Mouse (Mus musculus): ENCODE measurements at regions not wholly inside any gene's neighbourhood (a gene's known extent, or its start where the extent isn't known, plus 50 kb on each side); places are given as distances from the start of the nearest gene placed in this dataset.

DNA sequence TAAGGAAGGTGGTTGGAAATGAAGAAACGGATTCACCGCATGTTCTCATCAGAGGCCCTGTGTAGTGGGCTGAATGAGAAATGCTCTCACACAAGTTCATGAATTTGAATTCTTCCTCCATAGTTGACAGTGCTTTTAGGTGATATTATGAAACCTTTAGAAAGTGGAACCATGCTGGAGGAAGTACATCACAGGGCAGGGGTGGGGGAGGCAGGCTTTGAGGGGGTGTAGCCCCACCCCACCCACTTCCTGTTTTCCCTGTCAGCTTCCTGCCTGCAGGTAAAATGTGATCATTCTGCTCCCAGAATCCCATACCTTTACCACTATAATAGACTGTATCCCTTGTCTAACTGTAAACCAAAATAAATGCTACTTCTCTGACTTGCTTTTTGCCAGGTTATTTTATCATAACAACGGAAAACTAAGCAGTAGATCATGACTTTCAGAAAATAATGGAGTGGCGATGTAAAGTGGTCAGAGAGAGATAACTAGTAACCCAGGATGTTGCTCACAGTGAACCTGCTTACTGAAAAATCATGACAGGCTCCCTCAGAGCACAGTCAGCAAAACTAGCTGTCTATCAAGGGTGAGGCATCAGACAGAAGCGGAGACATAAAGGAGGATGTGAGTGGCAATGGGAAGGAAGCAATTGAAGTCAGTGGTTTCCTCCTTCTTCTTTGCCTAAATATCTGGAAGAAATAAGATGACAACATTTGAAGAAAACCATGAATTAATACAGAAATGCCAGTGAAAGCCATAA, 230.2 kb downstream of the Rnf144a start:
- Histone ChIP-seq H3K4me3 (no peak overlapping the region), H3K9me3 (replicated peaks) (no peaks in the 10 kb centered on the region), H3K36me3 (no peaks in the 10 kb centered on the region), H3K9ac (no peak overlapping the region), H3K4me2 (no peak overlapping the region), H3K4me1 (replicated peaks) (no peaks in the 10 kb centered on the region), H3K27ac (no peak overlapping the region), H3K27me3 (no peaks in the 10 kb centered on the region)
- WGBS, result 82% methylated on average over 5 of the region's 5 CpGs
- ATAC-seq (replicated peaks; ENCODE audit: insufficient number of reproducible peaks, insufficient read depth, low FRiP score, low read depth), result no peak

DNA sequence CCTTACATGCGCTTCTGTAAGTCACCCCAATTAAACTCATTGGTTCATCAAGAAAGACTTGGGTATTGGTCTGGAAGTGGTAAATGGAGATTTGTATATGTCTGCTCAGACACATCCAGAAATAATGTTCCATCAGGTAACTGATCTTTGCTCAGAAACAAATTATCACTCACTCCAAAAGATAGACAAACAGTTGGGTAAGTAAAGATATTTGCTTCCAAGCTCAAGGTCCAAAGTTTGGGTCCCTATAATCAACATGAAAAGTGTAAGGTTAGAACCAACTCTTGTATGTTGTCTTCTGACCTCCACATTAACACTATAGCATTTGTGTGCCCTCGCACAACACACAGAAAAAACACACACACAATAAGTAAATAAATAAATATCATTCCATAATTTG, 232.0 kb downstream of the Rnf144a start:
- 88% methylated on average over 2 of the region's 2 CpGs for WGBS
- no peaks in the 10 kb centered on the region for H3K9me3 ChIP-seq (replicated peaks)
- H3K4me3 ChIP-seq, result no peak overlapping the region
- ATAC-seq (replicated peaks; ENCODE audit: insufficient number of reproducible peaks, insufficient read depth, low FRiP score, low read depth), result no peak
- H3K27ac ChIP-seq, result no peak overlapping the region
- H3K27me3 ChIP-seq, result peaks cover 2% of the 10 kb centered on the region; the same call in 1 of the 2 replicates
- H3K9ac ChIP-seq, result no peak overlapping the region
- no peak overlapping the region for H3K4me2 ChIP-seq
- no peaks in the 10 kb centered on the region for H3K4me1 ChIP-seq (replicated peaks)
- no peaks in the 10 kb centered on the region for H3K36me3 ChIP-seq

DNA sequence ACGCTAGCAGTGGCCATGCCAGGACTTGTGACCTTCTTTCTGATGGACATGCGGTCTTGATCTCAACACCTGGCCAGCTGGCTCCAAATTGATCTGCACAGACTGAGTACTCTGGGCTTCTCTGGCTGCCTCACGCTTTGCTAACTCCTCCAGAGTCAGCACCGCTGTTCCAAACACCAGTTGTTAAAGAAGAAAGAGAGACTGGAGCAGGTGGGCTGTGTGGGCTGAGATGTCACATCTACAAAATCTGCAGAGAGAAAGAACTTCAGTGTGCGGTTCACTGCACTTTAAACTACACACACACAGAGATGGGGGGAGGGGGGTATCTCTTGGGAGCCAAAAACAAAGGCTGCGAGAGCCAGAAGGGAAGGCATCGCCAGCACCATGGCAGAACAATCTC, 234.2 kb downstream of the Rnf144a start:
- Histone ChIP-seq H3K4me1 (replicated peaks) (peaks cover 2% of the 10 kb centered on the region; the same call in 1 of the 2 replicates), H3K4me2 (no peak overlapping the region), H3K27ac (no peak overlapping the region), H3K27me3 (peaks cover 4% of the 10 kb centered on the region; the same call in 1 of the 2 replicates), H3K9ac (no peak overlapping the region), H3K4me3 (no peak overlapping the region), H3K36me3 (no peaks in the 10 kb centered on the region), H3K9me3 (replicated peaks) (no peaks in the 10 kb centered on the region)
- WGBS, result 80% methylated on average over 7 of the region's 7 CpGs
- ATAC-seq (replicated peaks; ENCODE audit: insufficient number of reproducible peaks, insufficient read depth, low FRiP score, low read depth), result no peak

DNA sequence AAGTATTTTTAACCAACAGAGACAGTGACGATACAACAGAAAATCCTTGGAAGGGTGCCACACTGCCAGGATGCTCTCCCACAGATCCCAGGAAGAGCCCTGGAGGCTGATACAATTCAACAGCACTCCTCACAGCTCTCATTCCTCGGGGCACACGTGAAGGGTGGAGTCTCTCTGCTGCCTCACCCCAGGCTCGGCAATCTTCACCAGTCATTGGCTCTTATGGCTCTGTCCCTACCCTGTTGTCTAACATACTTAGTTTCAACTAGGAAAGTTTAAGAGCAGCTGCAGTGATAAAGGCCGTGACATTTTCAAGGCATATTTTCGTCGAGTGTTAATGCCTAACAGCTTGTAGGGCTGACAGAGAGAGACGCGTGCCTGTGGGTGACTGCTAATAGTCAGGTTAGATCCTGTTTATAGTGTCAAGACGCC, 238.8 kb downstream of the Rnf144a start:
- 0 out of 2 replicates have a peak overlapping the region, but pooled peaks have one; percentile 2 for H3K4me3 ChIP-seq
- no peaks in the 10 kb centered on the region for H3K9me3 ChIP-seq (replicated peaks)
- H3K9ac ChIP-seq, result no peak overlapping the region
- H3K36me3 ChIP-seq, result no peaks in the 10 kb centered on the region
- peaks cover 2% of the 10 kb centered on the region; the same call in 1 of the 2 replicates for H3K4me1 ChIP-seq (replicated peaks)
- peaks cover 4% of the 10 kb centered on the region; the same call in 1 of the 2 replicates for H3K27me3 ChIP-seq
- peak overlapping the region; percentile 40 for H3K4me2 ChIP-seq
- ATAC-seq (replicated peaks; ENCODE audit: insufficient number of reproducible peaks, insufficient read depth, low FRiP score, low read depth), result peak; percentile 58; the same call in 1 of the 2 replicates
- H3K27ac ChIP-seq, result no peak overlapping the region
- WGBS, result 17% methylated on average over 10 of the region's 10 CpGs

DNA sequence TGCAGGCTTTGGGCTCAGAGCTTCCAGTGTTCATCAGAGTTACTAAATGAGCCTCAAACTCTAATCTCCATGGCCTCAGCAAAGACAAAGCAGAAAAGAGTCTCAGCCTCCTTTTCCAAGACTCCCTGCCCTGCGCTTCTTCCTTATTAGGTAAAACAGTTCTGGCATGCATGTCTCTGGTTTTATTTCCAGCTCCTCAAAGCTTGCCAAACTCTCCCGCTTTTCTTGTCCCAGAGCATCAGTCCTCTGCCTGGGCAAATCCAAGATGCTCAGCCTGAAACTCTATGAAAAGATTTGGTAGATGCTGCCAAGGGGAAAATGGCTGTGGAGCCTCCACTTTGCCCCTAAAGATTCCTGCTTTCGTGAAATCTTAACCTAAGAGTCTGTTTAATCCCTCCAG, 251.6 kb downstream of the Rnf144a start:
- 61% methylated on average over 3 of the region's 3 CpGs for WGBS
- H3K4me2 ChIP-seq, result no peak overlapping the region
- no peak overlapping the region for H3K27ac ChIP-seq
- no peaks in the 10 kb centered on the region for H3K36me3 ChIP-seq
- 0 out of 2 replicates have a peak, but pooled peaks cover 2% of the 10 kb centered on the region for H3K4me1 ChIP-seq (replicated peaks)
- H3K27me3 ChIP-seq, result no peaks in the 10 kb centered on the region
- H3K9ac ChIP-seq, result no peak overlapping the region
- H3K4me3 ChIP-seq, result no peak overlapping the region
- ATAC-seq (replicated peaks; ENCODE audit: insufficient number of reproducible peaks, insufficient read depth, low FRiP score, low read depth), result no peak
- no peaks in the 10 kb centered on the region for H3K9me3 ChIP-seq (replicated peaks)

DNA sequence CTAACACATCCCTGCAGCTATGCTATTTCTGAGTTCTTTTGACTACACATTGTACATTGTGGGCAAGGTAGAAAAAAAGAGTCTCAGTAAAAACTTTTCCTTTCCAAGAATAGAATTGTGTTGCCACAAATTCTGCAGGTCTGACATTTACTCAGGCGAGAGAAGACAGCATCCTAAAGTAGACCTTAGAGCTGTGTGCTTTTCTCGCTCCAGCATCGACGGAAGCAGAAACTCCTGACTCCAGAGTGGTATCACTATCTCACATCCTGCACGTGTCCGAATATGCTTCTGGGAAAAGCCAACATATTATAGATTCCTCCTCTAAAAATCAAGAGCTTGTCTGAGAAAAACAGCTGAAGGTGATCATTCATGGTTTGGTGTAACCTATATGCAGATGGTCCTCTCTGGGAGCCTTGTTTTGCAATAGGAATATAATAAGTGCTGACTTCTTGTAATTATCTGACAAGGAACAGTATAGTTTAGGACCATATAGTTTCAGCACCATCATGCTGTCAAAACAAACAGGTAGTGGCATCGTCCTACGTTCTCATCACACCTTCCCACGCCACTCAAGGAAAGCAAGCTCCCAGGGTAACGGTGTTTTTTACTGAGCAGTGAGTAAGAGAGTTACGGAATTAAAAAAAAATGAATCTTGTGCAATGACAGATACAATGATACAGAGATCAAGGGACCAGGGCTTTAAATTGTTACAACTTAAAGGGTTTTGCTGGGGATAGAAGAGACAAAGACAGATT, 254.0 kb downstream of the Rnf144a start:
- WGBS, result 85% methylated on average over 11 of the region's 11 CpGs
- Histone ChIP-seq H3K9me3 (replicated peaks) (no peaks in the 10 kb centered on the region), H3K4me1 (replicated peaks) (0 out of 2 replicates have a peak, but pooled peaks cover 2% of the 10 kb centered on the region), H3K9ac (no peak overlapping the region), H3K36me3 (no peaks in the 10 kb centered on the region), H3K4me2 (no peak overlapping the region), H3K27ac (no peak overlapping the region), H3K27me3 (no peaks in the 10 kb centered on the region), H3K4me3 (no peak overlapping the region)
- ATAC-seq (replicated peaks; ENCODE audit: insufficient number of reproducible peaks, insufficient read depth, low FRiP score, low read depth), result no peak

DNA sequence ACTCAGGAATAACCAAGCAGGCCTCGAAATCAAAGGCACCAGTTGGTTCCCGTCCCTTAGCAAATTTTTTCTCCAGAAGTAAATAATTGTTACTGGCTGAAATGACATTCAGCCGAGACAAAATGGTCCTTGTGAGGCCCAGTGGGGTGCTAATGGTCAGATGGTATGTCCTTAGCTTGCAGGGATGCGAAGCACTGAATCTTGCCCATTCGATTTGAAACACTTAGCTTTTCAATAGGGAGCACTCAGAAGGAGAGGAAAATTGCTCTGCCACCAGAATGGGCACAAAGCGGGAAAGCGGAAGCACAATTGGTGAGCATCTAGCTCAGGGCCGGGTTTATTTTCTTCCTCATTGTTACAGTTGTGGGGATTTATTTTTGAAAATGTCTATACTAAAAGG, 262.1 kb downstream of the Rnf144a start:
- H3K36me3 ChIP-seq, result no peaks in the 10 kb centered on the region
- ATAC-seq (replicated peaks; ENCODE audit: insufficient number of reproducible peaks, insufficient read depth, low FRiP score, low read depth), result no peak
- 75% methylated on average over 8 of the region's 8 CpGs for WGBS

DNA sequence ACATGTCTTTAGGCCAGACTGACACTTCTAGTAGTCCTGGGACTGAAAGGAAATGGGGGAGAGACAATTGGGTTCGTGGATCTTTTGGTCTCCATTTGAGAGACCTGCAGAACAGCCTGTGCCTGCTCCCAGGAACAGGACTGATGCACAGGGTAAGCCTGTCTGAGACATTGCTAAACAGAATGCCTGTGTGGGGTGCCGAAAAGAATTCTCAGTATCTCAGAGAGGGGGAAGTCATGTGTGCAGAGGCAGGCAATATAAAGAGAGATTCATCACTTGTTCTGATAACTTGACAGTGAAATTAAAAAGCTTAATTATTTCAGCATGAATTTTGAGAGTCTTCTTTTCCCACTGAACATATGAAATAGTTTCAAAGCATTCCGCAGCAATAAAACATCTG, 268.7 kb downstream of the Rnf144a start:
- no peak for ATAC-seq (replicated peaks; ENCODE audit: insufficient number of reproducible peaks, insufficient read depth, low FRiP score, low read depth)
- no peaks in the 10 kb centered on the region for H3K4me1 ChIP-seq (replicated peaks)
- WGBS, result 66% methylated on average over 3 of the region's 3 CpGs
- H3K27me3 ChIP-seq, result no peaks in the 10 kb centered on the region
- H3K9ac ChIP-seq, result no peak overlapping the region
- no peaks in the 10 kb centered on the region for H3K36me3 ChIP-seq
- no peaks in the 10 kb centered on the region for H3K9me3 ChIP-seq (replicated peaks)
- no peak overlapping the region for H3K4me3 ChIP-seq
- H3K4me2 ChIP-seq, result no peak overlapping the region
- H3K27ac ChIP-seq, result no peak overlapping the region

More for the DNA sequence above, 262.1 kb downstream of the Rnf144a start:
- no peaks in the 10 kb centered on the region for H3K9me3 ChIP-seq (replicated peaks)
- H3K27me3 ChIP-seq, result no peaks in the 10 kb centered on the region
- H3K4me2 ChIP-seq, result no peak overlapping the region
- no peak overlapping the region for H3K9ac ChIP-seq
- no peak overlapping the region for H3K27ac ChIP-seq
- H3K4me1 ChIP-seq (replicated peaks), result no peaks in the 10 kb centered on the region
- H3K4me3 ChIP-seq, result no peak overlapping the region

DNA sequence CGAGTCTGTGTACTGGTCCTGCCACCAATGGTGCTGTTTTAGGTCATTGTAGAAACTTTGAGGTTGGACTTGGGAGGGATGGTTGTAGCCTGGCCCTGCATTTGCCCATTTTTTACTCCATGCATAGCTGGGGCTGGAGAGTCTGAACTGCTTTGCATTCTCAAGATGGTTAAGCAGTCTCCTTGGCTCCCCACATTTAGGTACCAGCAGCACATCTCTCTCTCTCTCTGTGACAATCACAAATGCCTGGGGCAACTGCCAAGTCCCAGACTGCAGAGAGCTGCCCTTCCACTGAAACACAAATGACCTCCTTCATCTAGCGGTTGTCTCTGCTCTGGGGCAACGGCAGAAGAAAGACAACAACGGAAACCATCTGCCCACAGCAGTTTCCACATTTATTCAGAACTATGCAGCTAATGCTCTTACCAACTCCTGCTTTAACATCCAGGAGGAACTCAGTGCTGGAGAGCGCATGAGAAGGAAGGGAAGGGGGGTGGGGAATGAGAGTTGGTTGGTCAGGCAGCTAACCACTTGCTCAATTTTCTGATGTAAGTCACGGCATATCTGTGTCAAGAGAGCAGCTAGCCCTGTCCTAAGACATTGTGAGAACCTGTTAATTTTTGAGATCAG, 269.9 kb downstream of the Rnf144a start:
- Histone ChIP-seq H3K4me1 (replicated peaks) (no peaks in the 10 kb centered on the region), H3K36me3 (no peaks in the 10 kb centered on the region), H3K27me3 (no peaks in the 10 kb centered on the region), H3K9me3 (replicated peaks) (no peaks in the 10 kb centered on the region), H3K9ac (no peak overlapping the region), H3K4me3 (no peak overlapping the region), H3K4me2 (no peak overlapping the region), H3K27ac (no peak overlapping the region)
- ATAC-seq (replicated peaks; ENCODE audit: insufficient number of reproducible peaks, insufficient read depth, low FRiP score, low read depth), result no peak
- WGBS, result 59% methylated on average over 6 of the region's 6 CpGs

DNA sequence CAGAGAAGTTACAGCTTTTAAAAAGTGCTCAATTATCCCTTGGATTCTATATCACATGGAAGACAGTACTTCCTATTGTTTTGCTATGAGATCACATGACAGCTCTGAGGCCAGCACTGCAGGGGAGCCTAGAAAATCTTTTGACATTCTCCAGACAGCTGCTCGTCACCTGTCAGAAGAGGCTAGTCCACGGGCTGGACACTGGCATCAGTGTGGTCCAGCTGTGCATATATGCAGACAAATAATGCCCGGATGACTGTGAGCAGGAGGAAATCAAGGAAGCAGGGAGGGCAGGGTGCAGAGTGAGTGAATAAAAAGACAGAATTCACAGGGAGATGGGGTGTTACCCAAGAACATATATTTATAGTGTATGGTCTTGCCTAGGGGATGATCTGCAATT, 270.4 kb downstream of the Rnf144a start:
- ATAC-seq (replicated peaks; ENCODE audit: insufficient number of reproducible peaks, insufficient read depth, low FRiP score, low read depth), result no peak
- no peaks in the 10 kb centered on the region for H3K36me3 ChIP-seq
- no peak overlapping the region for H3K4me3 ChIP-seq
- no peaks in the 10 kb centered on the region for H3K4me1 ChIP-seq (replicated peaks)
- no peak overlapping the region for H3K4me2 ChIP-seq
- no peak overlapping the region for H3K9ac ChIP-seq
- H3K27me3 ChIP-seq, result no peaks in the 10 kb centered on the region
- no peaks in the 10 kb centered on the region for H3K9me3 ChIP-seq (replicated peaks)
- H3K27ac ChIP-seq, result no peak overlapping the region
- 38% methylated on average over 3 of the region's 3 CpGs for WGBS

DNA sequence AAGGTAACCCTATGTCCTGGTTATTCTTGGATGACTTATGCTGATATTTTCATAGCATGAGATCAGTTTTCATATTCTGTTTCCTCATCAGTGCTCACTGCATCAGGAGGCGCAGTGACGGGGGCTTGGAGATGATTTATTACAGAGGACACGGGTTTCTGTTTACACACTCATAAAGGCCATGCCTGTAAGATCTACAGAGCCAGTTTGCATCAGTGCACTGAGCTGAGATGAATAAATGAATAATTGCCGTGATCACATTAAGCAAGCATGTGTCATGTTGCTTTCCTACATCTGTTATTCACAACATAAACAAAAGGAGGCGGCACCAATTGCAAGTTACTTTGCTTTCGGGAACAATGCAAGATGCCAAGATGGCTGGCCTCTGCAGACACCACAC, 271.6 kb downstream of the Rnf144a start:
- ATAC-seq (replicated peaks; ENCODE audit: insufficient number of reproducible peaks, insufficient read depth, low FRiP score, low read depth), result no peak
- Histone ChIP-seq H3K27ac (no peak overlapping the region), H3K4me3 (no peak overlapping the region), H3K4me2 (no peak overlapping the region), H3K36me3 (no peaks in the 10 kb centered on the region), H3K27me3 (no peaks in the 10 kb centered on the region), H3K9me3 (replicated peaks) (no peaks in the 10 kb centered on the region), H3K4me1 (replicated peaks) (no peaks in the 10 kb centered on the region), H3K9ac (no peak overlapping the region)
- WGBS, result 66% methylated on average over 6 of the region's 6 CpGs
